Mouse (Mus musculus) naive thymus-derived CD4-positive, alpha-beta T cell, adult 2 months (primary cell): ENCODE data around the gene Thap7.

Experiments
- DNase-seq: peaks from one replicate; pipeline ENCODE4 v3.0.0-alpha.2; 2011; ENCODE audit warnings: low read depth

Thap7 gene

GRCm38 (mm10) chr16:17532271-17532670, 1.3 kb upstream of the Thap7 start:
- no peak for DNase-seq

DNA sequence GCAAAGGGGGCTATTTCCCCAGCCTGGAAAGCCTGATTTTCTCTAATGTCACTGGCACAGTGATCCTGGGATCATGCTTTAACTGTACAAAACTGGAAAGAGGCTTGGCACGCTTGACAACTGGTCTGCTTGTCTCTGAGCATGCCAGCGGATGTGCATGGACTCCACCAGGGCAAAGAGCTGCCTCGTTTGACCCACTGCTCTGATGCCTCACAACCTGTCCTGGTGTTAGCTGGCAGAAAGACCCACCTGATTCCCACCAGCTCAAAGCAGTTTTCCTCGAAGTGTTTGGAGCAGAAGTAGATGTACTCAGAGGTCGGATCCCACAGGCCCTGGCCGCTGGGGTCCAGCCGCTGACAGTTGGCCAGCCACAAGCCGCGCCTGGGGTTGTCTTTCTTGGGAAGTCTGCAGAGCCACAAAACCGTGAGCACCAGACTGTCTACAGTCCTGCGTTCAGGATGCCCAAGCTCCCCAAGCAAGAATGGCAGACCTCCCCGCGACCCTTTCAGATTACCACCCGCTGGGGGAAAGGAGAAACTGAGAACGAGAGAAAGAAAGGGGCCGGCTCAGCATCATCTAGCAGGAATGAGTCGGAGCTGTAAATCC, 852 bp downstream of the Thap7 start:
- DNase-seq = no peak

DNA sequence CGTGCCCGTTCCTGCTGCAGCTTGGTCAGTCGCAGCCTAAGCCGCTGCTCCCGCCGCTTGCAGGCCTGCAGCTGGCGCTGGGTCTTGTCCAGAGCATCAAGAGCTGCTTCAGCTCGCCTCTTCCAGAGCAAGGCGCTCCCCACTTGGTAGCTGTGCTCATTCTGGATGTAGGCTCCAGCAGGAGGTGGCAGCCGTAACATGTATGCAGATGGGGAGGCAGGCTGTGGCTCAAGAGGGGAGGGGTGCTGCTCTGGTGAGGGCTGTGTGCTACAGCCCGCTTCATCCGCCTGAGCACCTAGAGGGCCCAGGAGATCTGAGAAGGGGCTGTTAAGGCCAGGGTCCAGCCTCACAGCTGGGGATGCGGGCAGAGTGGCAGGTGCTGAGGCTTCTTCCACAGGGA, 2.7 kb downstream of the Thap7 start:
- DNase-seq = no peak

- no peak for DNase-seq
Measured at GRCm38 (mm10) chr16:17527606-17528005, 3.3 kb downstream of the Thap7 start.

DNA sequence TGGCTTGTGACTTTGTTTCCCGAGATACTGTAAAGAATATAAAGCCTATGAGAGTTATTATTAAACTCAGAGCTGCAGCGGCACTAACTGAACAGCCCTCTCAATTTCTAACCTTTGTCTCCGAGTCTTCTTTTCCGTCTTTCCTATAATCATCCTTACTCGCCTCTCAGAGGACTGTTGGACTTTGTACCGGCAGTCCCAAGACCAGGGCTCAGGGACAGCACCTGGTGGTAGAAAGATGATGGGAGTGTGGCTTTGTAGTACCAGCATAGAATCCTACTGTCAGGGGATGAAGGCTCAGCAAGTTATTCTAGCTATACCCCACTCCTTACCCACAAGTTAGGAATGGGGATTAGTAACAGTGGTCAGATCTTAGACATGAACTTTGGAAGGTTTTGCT, 4.7 kb downstream of the Thap7 start:
- DNase-seq = no peak

DNA sequence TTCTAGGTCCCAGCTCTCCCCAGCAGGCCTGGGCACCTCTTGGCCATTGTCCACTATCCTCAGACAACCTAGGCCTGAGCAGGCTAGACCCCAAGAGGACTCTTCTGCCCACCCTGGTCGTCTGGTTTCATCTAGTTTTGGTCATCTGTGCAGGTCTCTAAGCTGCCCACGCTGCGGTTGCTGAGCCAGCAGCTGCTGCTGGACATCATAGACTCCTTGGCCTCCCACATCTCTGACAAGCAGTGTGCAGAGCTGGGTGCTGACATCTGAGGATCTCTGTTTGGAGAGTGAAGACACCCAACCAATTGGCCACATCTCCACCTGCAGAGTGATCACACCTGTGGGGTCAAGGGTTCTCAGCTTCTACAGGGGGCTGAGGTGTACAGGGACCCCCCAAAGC, 5.4 kb downstream of the Thap7 start:
- DNase-seq = no peak

GRCm38 (mm10) chr16:17524156-17524555, 6.8 kb downstream of the Thap7 start:
- DNase-seq = no peak

DNA sequence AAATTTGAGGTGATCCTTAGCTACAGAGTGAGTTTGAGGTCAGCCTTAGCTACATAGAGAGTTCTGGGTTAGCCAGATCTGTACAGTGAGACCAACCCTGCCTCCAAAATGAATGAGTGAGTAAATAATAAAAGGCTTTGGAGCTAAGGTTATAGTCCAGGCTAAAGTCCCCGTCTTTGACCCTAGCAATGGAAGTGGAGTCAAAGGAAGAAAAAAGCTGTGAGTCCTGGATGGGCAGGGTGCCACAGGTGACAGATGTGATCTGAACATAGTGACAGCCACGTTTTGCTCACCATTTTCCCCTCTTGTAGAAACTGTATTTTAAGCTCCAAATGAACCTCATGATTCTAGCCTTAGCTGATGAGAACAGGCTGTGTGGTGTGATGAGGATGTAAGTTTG, 12.0 kb downstream of the Thap7 start:
- DNase-seq = no peak

DNA sequence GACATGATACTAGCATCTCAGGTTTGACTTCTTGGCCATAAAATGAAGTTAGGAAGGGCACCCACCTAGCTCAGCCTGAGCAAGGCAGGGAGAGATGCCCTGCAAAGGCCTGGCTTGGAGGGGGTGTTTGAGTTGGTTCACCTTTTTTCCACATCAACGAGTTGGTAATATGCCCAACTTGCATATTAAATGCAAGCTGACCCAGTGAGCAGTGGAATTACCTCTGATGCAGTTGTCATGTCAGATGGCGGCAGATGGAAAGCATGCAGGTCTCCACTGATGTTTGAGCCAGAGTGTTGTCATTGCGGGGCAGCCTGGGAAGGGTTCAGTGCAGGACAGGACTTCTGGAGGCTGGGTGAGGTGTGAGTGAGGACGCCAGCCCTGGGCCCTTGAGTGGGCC, 19.5 kb downstream of the Thap7 start:
- DNase-seq = no peak

DNA sequence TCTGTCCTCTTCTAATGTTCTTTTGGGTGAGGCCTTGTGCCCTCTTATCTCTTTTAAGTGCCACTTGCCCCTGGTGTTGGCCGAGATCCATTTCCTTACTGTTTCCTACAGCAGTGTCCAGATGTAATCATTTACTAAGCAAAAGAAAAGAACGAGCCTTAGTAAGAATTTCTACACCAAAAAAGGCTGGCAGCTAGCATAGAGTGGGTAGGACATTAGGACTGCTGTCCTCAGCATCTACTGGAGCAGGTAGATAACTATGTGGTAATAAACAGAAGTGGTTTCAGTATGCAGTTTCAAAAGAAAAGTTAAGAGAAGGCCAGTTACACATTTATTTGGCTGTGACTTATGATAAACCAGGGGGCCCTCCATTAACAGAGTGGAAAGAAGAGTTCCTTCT, 20.2 kb downstream of the Thap7 start:
- DNase-seq = no peak

- DNase-seq = no peak
Measured at GRCm38 (mm10) chr16:17510143-17510542, 20.8 kb downstream of the Thap7 start.

GRCm38 (mm10) chr16:17509240-17509597, 21.7 kb downstream of the Thap7 start:
- no peak for DNase-seq

DNA sequence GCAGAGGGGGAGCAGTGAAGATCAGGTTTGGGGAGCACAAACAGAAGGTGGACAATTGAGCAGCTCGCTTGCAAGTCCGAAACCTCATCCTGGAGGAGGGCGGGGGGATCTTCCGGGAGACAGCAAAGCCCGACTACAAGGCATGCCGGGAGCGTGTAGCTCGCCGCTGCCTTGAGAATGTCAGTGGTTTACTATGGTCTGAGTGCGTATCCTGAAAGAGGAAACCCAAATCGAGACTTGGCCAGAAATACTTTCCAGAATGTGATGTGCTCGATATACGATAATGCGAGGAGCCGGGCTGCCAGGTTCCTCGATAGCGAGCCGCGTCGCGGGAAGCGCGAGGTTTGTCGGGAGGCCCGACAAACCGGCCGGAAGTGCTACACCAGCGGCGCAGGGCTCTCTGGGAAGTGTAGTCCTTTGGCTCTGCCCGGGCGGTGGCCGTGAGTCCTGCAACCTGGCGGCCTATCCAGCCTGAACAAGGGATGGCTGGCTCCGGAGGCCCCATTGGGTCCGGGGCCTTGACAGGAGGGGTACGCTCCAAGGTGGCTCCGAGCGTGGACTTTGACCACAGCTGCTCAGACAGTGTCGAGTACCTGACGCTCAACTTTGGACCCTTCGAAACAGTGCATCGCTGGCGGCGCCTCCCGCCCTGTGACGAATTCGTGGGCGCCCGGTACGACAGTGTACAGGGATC, 22.2 kb downstream of the Thap7 start, which contains the start of gene Lztr1:
Gene Lztr1 (plus strand): TSS at position 143 of the 694 bp plus-strand sequence.
- DNase-seq = peak; percentile 88

- DNase-seq = peak; percentile 33
Measured at GRCm38 (mm10) chr16:17508031-17508430, 22.9 kb downstream of the Thap7 start.

- no peak for DNase-seq
Measured at GRCm38 (mm10) chr16:17507018-17507552, 23.9 kb downstream of the Thap7 start.

GRCm38 (mm10) chr16:17502681-17503080, 28.3 kb downstream of the Thap7 start:
- no peak for DNase-seq

DNA sequence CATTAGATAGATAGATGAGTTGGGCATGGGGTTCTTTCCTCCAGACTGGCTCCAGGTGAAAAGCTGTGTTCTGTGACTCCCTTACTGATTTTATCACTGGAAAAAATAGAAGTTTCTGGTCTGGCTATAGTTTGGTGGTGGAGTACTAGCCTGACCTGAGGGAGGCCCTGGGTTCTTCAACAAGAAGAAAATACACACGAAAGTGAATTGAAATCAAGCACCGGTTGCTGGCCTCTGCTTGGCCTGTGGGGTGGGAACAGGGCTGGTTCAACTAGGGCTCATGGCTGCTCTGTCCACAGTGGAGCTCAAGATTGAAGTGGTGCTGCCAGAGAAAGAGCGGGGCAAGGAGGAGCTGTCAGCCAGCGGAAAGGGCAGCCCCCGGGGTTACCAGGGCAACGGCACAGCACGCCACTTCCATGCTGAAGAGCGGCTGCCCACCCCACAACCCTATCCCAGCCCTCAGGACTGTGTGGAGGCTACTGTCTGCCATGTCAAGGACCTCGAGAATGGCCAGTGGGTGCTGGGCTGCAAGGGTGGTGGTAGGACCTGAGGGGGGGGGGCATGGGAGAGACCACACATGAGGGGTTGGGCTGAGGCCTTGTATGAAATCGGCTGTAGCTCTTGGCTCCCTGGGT, 31.6 kb downstream of the Thap7 start:
- DNase-seq = no peak

DNA sequence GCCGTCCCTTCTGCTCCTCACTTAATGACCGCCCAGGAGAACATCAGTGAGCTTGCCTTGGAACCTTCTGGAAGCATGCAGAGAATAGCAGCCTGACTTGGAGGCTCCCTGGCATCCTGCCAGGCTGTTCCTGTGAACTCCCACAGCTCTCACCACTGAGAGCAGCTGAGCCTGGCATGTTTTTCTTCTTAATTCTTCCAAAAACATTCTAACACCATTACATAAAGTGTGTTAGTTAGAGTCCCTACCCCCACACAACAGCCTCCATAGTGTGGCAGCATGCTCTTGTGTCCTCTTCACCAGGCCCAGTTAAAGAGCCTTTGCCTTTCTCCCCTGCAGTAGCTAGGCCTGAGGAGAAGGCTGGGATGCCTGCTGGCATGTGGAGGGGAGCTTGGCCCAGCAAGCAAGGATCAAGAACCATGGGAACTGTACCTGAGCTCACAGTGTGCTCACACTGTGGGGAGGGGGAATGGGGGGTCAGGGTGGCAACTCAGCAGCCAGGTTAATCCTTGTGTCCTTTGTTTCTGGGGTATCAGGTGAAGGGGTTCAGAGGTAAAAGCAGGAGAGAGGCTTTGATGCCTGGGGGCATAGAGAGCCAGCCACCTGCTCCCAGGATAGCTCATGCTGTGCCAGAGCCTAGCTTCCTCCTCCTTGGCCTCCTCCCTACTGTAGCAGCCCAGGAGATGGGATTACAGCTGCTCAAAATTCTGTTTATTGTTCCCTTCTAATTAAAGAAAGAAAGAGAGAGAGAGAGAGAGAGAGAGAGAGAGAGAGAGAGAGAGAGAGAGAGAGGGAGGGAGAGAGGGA, 34.2 kb downstream of the Thap7 start:
- DNase-seq = no peak

GRCm38 (mm10) chr16:17491896-17492561, 38.9 kb downstream of the Thap7 start:
- DNase-seq = no peak

DNA sequence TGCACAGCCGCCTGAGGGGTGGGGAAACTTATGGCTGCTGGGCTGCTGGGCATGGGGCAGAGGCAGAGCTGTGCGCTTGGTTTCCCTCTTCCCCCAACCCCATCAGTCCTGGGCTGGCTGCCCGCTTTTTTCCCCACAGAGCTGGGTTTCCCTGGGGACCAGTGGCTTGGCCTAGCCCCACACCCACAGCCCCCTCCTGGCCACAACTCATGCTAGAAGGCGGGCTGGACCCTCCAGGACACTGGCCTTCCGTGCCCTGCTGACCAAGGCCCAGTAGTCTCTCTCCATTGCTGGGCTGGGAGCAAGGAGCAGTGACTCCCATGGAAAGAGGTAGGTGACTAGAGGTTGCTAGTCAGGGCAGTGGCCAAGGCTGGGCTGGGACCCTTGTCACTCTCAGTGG, 39.8 kb downstream of the Thap7 start:
- no peak for DNase-seq

GRCm38 (mm10) chr16:17489469-17490111, 41.3 kb downstream of the Thap7 start, which contains the start of gene Aifm3:
Aifm3 (plus strand) TSS chr16:17489611.
- no peak for DNase-seq
